Mouse (Mus musculus): ENCODE measurements around the gene Aox2. TPM values are rescaled to one million over a fixed set of nuclear protein-coding genes. Genes with fewer than 3 reads are reported as not detected.
A peak's percentile ranks its signal among the peaks of the same experiment; 100 is the strongest.

Aox2 gene
- total RNA-seq, 2 experiments from 2014 or later, result not detected

DNA sequence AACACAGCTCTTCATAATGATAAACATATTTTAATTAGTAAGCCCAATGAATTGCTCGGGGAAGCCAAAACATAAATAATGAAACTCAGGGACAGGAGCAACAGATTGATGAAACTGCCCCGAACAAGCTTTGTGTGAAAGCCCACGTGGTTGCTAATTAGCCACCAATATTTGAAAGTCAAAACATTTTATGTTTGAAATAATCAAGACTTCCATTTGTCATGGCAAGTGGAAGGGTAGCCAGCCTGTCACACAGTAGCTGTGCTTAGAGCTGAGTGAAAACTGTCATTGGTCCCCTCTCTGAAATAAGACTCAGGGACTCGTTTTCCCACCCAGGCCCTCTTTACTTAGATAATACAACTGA, 3.5 kb downstream of the Aox2 start:
- intact Hi-C loops (cut with DNase I), result no loop called here
- DNase-seq, result no peak

DNA sequence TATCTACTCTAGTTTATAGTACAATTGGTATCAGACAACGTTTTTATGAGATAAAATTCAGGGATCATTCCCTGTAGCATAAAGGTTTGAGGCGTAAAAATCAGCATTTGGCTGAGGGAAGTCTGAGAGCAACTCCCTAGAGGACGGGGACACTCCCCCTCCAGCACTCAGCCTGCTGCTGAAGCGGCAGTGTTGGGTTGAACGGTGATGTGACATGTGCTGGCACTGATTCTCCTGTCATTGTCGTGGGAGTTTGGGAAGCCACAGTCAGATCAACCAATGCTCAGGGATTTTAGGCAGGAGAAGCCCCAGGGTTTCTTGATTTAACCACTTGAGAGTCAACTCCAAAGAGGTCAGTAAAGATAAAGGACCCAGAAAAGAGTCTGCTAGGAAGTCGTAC, 6.4 kb downstream of the Aox2 start:
- intact Hi-C loops (cut with DNase I), result no loop called here
- DNase-seq, result no peak

DNA sequence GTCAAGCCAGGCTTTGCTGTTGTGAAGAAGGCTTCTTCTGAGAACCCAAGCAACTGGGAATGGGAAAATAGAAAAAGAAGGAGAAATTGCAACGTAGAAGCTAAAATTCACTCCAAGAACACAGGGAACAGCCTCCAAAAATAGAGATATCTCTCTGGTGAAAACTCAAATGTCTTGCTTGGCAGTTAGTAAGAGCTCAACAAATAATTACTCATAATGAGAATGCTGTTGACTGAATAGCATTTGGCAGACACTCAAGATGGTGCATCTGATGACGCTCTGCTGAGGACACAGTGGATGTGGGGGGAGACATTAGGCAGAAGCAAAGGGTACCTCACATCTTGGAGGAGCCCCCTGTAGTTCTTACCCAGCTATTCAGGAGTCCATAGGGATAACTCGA, 10.0 kb downstream of the Aox2 start:
- no peak for DNase-seq
- intact Hi-C loops (cut with DNase I), result no loop called here

DNA sequence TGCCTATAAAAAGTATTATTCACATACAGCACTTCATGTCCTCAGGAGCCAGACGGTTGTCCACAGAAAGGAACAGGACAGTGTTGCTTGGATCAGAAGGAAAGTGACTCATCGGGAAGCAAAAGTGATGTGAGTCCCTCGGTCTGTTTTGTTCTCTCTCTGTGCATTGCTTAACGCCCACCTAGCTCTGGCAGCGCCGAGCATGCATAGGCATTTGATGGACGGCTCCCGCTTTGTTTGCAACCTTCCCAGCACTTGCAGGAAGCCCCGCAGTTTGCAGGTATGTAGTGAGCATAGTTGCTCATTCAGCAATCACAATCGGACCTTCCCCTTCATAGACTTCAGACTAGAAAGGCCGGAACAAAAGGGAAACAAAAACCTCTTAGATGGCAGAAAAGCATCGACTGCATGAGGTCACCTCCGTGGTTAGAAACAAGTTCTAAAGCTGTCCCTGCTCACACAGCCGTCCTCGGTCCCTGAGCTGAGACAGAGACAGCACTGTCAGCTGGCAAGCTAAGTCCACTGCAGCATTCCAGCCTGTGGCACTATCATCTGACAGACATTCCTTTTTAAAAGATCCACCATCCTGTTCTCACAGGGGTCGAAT, 11.8 kb downstream of the Aox2 start:
- no peak for DNase-seq
- intact Hi-C loops (cut with DNase I), result no loop called here

DNA sequence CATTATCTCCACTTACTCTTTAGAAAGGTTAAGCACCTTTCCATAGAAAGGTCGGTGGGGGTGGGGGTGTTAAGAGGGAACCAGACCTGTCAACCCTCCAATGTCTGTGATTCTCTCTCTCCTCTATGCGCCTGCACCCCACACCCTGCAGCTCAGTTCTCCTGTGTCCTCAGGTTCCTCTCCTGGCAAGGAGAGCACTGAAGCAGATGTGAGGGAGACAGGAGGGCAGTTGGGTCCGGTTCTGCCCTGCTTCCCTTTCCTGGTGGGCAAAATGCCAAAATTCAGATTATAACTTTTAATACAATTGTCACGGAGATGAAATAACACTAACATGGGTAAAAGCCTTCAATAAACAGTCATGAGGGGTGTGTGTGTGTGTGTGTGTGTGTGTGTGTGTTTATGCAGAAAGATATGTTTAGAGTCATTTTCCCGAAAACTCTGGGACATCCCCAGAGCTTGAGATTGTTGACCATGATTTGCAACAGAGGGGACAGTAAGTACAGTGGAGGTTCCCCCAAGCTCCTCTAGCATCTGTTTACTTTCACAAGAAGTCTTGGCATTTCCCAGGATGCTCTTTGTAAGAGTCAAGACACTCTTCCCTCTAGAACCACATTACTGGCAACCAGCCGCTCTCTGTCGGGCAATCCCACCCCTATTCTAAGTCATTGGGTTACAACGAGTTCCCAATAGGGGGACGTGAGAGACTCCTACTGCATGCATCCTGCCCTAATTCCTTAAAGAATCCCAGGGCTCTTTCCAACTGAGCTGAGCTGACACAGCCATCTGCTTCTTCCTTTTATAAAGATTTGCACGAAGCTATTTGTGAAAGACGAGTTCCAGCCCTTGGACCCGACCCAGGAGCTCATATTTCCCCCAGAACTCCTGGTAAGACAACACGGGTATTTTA, 13.5 kb downstream of the Aox2 start:
- DNase-seq, result no peak
- intact Hi-C loops (cut with DNase I), result no loop called here

DNA sequence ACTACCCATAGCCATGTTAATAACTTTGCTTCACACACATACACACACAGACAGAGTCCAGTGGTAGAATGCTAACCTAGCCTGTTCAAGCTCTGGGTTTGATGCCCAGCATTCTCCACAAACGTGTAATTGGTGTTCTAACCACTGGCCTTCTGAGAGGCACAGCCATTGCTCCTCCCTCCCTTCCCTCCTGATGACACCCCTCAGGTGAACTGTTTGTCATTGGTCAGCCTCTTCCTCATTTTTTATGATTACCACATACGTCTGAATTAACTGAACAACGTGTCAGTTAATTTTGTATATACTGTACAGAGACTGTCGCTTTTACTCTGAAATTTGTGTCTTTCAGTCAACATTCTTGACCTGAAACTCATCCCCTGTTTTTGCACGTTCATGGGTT, 16.6 kb downstream of the Aox2 start:
- intact Hi-C loops (cut with DNase I), result loop anchor here (5.0 kb wide), 2 partner anchors 52 to 872 kb away; no protein-coding TSS in a partner anchor
- DNase-seq, result no peak

DNA sequence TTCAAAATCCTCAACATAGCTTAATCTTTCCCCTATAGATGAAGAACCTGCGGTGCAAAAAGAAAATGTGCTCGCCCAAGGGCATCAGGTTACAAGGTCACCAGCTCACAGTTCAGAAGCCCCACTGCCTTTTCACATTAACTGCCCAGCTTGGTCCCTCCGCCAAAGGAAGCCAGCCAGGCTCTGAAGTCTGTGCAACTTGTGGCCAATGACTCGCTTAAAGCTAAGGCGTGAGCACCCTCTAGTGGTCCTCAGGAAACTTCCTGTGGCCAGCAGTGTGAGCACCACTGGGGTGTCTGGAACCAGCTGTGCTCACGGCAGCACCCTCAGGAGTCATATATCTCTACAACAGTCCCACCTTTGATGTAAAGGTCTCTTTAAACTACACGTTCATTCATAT, 18.2 kb downstream of the Aox2 start:
- peak; percentile 68 to 78 for DNase-seq
- intact Hi-C loops (cut with DNase I), result loop anchor here (1.0 to 5.0 kb wide), 3 partner anchors 54 to 874 kb away; no protein-coding TSS in a partner anchor

DNA sequence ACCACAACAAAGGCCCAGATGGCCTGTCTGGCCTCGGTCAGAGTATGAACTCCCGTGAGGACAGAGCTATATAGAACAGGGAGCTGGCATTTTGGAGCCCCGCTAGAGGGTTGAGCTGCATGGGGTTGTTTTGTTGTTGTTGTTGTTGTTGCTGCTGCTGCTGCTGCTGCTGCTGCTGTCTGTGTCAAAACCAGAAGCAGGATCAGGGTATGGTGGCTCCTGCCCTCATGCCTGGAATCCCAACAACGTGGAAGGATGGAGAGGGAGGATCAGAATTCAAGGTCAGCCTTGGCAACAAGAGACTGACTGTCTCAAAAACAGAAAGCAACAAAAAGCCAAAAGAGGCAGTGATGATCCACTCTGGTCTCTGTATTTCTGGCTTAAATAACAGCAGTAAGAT, 18.7 kb downstream of the Aox2 start:
- no peak for DNase-seq
- intact Hi-C loops (cut with DNase I), result loop anchor here (1.0 to 5.0 kb wide), 3 partner anchors 55 to 875 kb away; no protein-coding TSS in a partner anchor

DNA sequence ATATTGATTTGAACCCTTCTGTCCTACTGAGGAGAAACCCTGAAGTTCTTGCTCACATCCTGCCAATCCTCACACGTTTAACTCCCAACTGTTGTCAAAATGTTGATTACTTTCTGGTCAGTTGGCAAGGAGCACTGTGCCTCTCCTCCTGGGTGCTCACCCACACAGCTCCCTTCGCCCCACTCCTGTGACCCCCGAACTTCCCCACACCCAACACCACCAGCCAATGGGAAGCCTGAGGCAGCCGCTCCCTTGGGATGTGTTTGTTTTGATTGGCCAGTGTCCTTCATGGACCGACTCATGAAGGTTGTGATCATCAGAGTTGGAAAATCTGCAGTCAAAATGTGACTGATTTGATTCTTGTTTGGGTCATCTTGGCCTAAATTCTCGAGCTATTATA, 20.2 kb downstream of the Aox2 start:
- no peak for DNase-seq
- intact Hi-C loops (cut with DNase I), result loop anchor here (5.0 kb wide), 2 partner anchors 56 to 876 kb away; no protein-coding TSS in a partner anchor

DNA sequence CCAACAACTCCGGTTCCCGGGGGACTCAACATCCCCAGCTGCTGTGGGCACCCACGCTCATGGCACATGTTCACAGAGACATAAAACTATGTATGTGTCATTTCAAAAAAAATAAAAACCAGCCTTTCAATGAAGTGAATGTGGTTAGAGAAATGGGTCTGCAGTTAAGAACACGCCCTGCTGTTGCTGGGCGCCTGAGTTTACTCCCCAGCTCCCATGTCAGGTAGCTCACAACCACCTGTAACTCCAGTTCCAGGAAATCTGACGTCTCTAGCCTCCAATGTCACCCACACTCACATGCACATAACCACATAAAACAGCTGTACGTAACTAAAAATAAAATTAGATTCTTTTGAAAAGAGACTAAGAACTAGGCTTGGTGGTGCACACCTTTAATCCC, 22.9 kb downstream of the Aox2 start:
- no peak for DNase-seq
- intact Hi-C loops (cut with DNase I), result no loop called here

DNA sequence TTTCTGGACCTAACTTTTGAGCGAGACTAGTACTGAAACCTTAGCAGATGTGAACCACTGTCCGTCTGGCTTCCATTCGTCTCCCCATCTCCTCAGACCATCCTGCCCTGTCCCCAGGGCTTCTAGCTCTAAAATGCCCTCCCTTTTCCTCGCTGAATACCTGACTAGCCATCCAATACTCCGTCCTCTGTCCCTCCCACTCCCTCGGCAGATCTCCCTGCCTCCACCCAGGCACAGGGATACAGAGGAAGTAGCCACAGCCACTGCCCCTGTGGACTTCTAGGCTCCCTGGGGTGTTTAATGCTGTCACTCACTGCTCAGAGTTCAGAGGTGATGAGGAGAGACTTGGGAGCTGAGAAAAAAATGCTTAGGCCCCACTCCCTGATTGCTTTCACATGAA, 23.9 kb downstream of the Aox2 start:
- intact Hi-C loops (cut with DNase I), result no loop called here
- no peak for DNase-seq

DNA sequence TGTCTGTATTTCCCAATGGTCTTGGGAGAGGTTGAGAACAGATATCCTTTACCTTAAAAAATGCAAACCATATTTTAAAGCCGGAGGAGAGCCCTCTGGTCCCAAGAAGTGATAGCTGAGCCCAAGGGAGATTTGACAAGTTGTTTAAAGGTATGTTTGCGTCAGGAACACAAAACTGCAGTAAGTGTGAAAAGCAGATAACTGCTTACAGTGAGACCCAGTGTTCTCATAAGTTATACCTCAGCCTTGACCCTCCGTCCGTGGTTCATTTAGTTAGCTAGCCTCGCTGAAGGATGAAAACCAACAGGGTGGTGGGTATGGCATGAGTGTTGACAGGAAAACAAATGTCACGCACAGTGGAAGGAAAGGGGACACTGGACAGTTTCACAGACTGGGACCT, 24.9 kb downstream of the Aox2 start:
- intact Hi-C loops (cut with DNase I), result no loop called here
- no peak for DNase-seq

DNA sequence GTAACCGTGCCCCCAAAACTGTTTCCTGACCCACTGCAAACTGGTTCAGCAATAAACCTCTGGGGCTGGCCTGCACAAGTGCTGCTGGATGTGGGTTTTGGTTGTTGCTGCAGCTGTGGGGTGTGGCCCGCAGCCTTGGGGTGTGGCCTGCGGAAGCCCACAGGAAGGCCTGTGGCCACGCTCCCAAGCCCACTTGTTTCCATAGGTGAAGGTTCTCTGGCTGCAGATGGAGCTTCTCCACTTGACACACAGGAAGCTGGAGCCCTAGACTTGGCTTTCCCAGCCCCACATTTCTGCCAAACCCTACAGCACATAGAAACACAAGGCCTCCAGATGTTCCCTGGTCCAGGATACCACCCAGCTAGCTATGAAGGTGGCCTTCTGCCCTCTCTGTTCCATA, 25.6 kb downstream of the Aox2 start:
- intact Hi-C loops (cut with DNase I), result no loop called here
- DNase-seq, result peak; percentile 20 to 49

DNA sequence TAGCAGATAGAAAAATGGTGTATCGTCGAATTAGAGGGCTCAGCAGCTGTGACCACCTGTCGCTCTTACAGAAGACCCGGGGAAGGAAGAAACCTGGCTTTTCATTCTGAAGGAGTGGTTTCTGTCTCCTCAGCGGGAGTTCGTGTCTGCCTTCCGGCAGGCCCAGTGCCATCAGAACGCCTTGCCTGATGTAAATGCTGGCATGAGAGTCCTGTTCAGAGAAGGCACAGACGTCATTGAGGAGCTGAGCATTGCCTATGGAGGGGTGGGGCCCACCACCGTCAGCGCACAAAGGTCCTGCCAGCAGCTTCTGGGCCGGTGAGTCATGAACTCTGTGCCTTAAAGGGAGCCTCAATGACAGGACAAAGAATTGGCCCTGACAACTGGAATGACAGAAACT, 26.2 kb downstream of the Aox2 start:
- DNase-seq, result peak; percentile 13 to 25

DNA sequence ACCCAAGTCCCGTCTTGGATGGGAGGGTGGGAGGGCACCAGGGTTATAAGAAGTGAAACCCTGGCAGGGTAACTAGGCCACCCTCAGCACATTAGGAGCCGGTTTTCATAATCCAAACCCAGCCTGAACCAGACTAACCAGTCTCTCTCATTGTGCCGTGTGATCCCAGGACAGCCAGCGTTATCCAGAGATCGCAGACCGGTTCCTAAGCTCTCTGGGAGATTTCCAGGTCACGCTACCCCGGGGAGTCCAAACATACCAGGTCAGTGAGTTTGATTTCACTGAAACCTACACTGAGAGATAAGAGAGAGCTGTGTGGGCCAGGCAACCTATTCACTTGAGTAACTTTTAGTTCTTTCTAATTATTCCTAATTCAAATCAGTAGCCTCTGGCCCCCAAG, 29.1 kb downstream of the Aox2 start:
- DNase-seq, result no peak
- intact Hi-C loops (cut with DNase I), result no loop called here

More for the DNA sequence above, 26.2 kb downstream of the Aox2 start:
- intact Hi-C loops (cut with DNase I), result no loop called here

DNA sequence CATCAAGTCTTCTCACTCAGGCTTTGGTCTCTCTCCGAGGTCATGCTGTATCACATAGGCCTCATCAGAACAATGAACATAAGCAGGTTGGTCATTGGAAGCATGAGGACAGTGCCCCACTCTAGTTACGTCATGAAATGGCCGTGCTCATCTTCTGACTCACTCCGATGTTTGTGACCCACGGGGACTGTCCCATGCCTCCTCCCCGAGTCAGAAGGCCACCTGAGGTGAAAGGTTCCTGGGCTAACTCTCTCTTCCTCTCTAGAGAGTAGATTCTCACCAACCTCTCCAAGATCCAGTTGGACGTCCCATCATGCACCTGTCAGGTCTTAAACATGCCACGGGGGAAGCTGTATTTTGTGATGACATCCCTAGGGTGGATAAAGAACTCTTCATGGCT, 30.5 kb downstream of the Aox2 start:
- intact Hi-C loops (cut with DNase I), result no loop called here
- DNase-seq, result no peak

DNA sequence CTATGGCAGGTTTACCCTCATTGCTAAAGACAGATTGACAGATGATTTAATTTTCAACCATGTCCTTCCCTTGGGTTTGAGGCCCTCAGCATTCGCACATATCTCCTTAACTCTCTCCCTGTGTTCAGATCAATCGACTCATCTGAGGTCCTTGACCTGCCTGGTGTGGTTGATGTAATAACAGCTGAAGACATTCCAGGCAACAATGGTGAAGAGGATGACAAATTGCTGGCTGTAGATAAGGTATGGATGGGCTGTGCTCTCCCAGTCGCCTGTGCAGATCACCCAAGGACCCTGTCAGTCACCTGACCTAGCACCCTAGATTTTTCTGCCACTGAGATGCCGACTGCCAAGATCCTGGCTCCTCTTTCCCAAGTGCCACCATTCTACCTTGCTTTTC, 31.7 kb downstream of the Aox2 start:
- intact Hi-C loops (cut with DNase I), result no loop called here

DNA sequence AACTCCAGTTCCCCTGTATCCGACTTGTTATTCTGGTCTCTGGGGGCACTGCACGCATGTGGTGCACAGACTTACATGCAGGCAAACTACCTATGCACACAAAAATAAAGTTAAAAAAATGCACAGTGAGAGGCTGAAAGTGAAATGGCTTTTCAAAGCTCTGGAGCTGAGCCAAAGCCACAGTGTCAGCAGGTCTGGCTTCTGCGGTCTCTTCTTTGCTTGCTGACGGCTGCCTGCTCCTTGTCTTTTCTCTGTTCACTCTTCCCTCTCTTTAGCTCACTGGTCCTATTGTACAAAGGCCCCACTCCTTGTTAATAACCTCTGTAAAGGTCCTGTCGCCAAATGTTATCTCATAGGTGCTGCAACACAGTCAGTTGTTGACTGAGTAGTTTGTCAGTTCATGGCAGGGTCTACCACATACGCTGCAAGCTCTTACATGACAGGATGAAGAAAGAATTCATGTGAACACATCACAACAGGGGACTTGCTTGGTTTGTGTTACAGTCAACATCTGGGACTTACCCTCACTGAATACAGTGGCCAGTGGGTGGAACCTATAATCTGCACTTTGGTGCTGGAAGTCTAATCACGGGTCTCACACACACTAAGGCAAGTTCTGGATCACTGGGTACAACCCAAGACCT, 33.2 kb downstream of the Aox2 start:
- intact Hi-C loops (cut with DNase I), result no loop called here
- DNase-seq, result no peak

More for the DNA sequence above, 31.7 kb downstream of the Aox2 start:
- no peak for DNase-seq

DNA sequence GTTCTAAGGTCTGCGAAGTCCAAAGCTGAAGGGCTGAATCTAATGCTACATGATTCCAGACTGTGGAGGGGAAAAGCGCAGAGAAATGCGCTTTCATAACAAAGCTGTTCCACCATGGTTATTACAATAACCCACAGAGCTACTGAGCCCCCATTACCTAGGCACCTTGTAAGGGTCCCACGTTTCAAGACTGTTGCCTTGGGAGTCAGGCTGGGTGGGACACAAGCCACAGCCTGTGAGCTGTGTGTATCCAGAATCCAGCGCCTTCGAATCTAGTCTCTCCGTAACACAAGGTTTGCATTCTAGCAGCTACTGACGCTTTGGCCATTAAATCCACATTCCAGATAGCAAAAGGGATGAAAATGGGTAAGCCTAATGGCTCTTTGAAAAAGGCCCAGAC, 35.0 kb downstream of the Aox2 start:
- no peak for DNase-seq
- intact Hi-C loops (cut with DNase I), result no loop called here

DNA sequence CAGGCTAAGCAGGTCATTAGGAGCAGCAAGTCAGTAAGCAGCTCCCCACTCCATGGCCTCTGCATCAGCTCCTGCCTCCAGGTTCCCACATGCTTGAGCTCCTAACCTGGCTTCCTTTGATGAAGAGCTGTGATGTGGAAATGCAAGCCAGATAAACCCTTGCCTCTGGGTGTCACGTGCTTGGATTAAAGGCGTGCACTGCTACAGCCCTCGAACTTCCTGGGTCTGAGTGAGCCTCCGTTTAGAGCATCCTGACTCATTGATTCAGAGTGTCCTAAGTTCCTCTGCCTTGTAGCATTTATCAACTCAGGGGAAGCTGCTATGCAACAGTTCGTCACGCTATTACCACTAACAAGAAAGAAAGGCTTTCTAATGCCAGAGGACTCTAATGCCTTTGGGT, 37.4 kb downstream of the Aox2 start:
- intact Hi-C loops (cut with DNase I), result no loop called here
- DNase-seq, result no peak

DNA sequence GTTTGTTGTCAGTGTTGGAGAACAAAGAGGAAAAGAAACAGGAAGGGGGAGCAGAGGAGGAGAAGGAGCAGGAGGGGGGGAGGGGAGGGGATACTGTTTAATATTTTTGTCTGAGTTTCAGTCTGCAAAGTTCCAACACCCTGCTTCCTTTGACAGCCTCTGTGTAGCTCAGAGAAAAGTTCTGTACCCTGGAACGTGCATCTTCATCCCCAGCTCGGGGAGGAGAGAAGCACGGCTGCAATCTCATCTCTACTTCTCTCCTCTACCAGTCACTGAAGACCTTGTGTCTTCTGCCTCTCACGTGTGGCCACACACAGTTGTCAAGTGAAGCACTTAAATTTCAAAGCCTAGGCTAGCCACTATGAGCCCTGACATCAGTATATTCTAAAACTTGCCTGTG, 55.1 kb downstream of the Aox2 start:
- intact Hi-C loops (cut with DNase I), result no loop called here
- DNase-seq, result no peak

DNA sequence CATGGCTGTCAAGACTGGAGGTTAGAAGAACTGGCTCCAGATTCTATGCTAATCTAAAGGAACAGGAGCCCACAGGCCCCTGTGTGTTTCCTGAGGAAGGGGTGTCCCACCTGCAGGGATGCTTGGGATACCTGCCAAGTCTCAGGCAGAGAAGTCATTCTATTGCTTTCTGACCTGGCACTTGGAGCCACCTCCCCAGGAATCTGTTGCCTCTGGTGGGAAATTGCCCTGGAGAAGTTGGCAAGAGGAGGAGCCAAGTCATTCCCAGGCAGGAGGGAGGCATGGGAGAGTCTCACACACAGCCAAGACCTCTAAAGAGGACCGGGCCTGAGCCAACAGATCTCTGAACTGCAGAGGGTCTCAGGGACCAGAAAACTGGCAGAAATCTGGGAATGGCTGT, 61.8 kb downstream of the Aox2 start:
- intact Hi-C loops (cut with DNase I), result no loop called here
- DNase-seq, result no peak

Measured in heart, postnatal 36 days (tissue).